Mouse (Mus musculus) stomach, embryonic 14.5 days (tissue): ENCODE measurements around the gene Klhl8. TPM values are rescaled to one million over a fixed set of nuclear protein-coding genes. Genes with fewer than 3 reads are reported as not detected.

Experiments used
- ATAC-seq: fragments of 200-750 bp; cut with Nextera tagmentation; 2 replicates; pipeline ENCODE4 v1.8.0; 2017; ENCODE audit warnings: low read depth, moderate TSS enrichment; ENCODE audit not compliant: insufficient number of reproducible peaks, insufficient read depth, low FRiP score
- H3K27ac ChIP-seq: fragments of 300-500 bp; sonication (generic); 2 replicates; pipeline ENCODE4 v1.5.1; 2014; ENCODE audit warnings: mild to moderate bottlenecking, low read length, moderate library complexity, mixed read lengths
- H3K27me3 ChIP-seq: fragments of 300-500 bp; sonication (generic); 2 replicates; pipeline ENCODE4 v1.6.1; 2014; ENCODE audit warnings: low read length, control low read depth, mixed read lengths; ENCODE audit not compliant: control insufficient read depth, insufficient read depth
- H3K36me3 ChIP-seq: fragments of 300-500 bp; sonication (generic); 2 replicates; pipeline ENCODE4 v1.6.1; 2014; ENCODE audit warnings: mild to moderate bottlenecking, control low read depth, low read length, moderate library complexity, mixed read lengths; ENCODE audit not compliant: control insufficient read depth, insufficient read depth
- H3K4me1 ChIP-seq: fragments of 300-500 bp; sonication (generic); 2 replicates; pipeline ENCODE4 v1.6.1; 2014; ENCODE audit warnings: low read length, control low read depth, mixed read lengths; ENCODE audit not compliant: control insufficient read depth, insufficient read depth
- H3K4me2 ChIP-seq: fragments of 300-500 bp; sonication (generic); replicated peaks from 2 replicates; pipeline ENCODE4 v1.6.1; 2014; ENCODE audit warnings: low read depth, low read length, control low read depth
- H3K4me3 ChIP-seq: fragments of 300-500 bp; sonication (generic); 2 replicates; pipeline ENCODE4 v1.5.1; 2014; ENCODE audit warnings: low read depth, low read length, control low read depth
- H3K9ac ChIP-seq: fragments of 300-500 bp; sonication (generic); replicated peaks from 2 replicates; pipeline ENCODE4 v1.6.1; 2014; ENCODE audit warnings: low read depth, mild to moderate bottlenecking, control low read depth, low read length, moderate library complexity, mixed read lengths
- H3K9me3 ChIP-seq: fragments of 300-500 bp; sonication (generic); 2 replicates; pipeline ENCODE4 v1.6.1; 2016; ENCODE audit warnings: low read depth, low read length, control low read depth; ENCODE audit not compliant: control insufficient read depth
- WGBS: fragments of 180-500 bp; shearing (Covaris S2); extraction: QIAGEN DNeasy Blood & Tissue Kit; methylation state at CpG from one replicate; pipeline ENCODE4 v1.1.7; 2014; 5-methylcytosine and 5-hydroxymethylcytosine counted together
- polyA plus RNA-seq: library from polyadenylated mRNA; unstranded; fragments of >200 nt; fragmentation: Nextera tagmentation; extraction: Ambion mirVana; gene quantifications from 2 replicates; pipeline ENCODE4 v1.2.1, GENCODE M21; 2014

Gene Klhl8
- polyA plus RNA-seq, 1 experiment from 2014 or later = 15.0 TPM

GRCm38 (mm10) chr5:103817754-103818153 lies 93.3 kb downstream of the Klhl8 start:
- Histone ChIP-seq H3K36me3 (no peaks in the 10 kb centered on the region), H3K4me1 (0 out of 2 replicates have a peak, but pooled peaks cover 4% of the 10 kb centered on the region), H3K4me2 (no peak overlapping the region), H3K9ac (no peak overlapping the region), H3K4me3 (no peak overlapping the region), H3K27me3 (no peaks in the 10 kb centered on the region), H3K27ac (no peak overlapping the region), H3K9me3 (no peaks in the 10 kb centered on the region)
- 27% methylated on average over 1 of the region's 1 CpGs for WGBS
- 0 out of 2 replicates have a peak, but pooled peaks have one; percentile 5 for ATAC-seq

DNA sequence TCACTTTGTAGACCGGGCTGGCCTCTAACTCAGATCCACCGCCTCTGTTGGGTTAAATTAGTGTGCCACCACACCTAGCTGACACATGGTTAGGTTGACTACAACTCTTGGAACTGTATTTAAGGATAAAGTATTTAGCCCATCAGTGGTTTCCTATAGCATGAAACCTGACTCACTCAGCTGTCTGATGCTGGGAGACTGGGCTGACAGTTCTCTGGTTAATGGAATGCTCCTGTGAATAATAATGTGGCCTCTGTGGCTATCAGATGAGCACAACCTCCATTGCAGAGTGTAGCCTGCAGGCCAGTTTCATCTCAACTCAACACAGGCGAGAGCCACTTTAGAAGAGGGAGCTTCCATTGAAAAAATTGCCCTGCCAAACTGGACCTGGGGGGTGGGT lies 94.3 kb downstream of the Klhl8 start:
- Histone ChIP-seq H3K4me1 (0 out of 2 replicates have a peak, but pooled peaks cover 4% of the 10 kb centered on the region), H3K9ac (no peak overlapping the region), H3K9me3 (no peaks in the 10 kb centered on the region), H3K4me2 (no peak overlapping the region), H3K27ac (no peak overlapping the region), H3K4me3 (no peak overlapping the region), H3K36me3 (no peaks in the 10 kb centered on the region), H3K27me3 (no peaks in the 10 kb centered on the region)
- ATAC-seq = no peak
- WGBS = 92% methylated on average over 3 of the region's 3 CpGs

- no peak overlapping the region for H3K27ac ChIP-seq
- no peak for ATAC-seq
Measured at GRCm38 (mm10) chr5:103815249-103815617, 95.8 kb downstream of the Klhl8 start.

GRCm38 (mm10) chr5:103814551-103815248 lies 96.4 kb downstream of the Klhl8 start:
- no peak overlapping the region for H3K4me3 ChIP-seq
- no peaks in the 10 kb centered on the region for H3K36me3 ChIP-seq
- H3K27ac ChIP-seq = no peak overlapping the region
- no peaks in the 10 kb centered on the region for H3K27me3 ChIP-seq
- no peaks in the 10 kb centered on the region for H3K9me3 ChIP-seq
- H3K4me2 ChIP-seq = no peak overlapping the region
- H3K9ac ChIP-seq = no peak overlapping the region
- 46% methylated on average over 16 of the region's 16 CpGs for whole genome bisulfite sequencing
- 0 out of 2 replicates have a peak, but pooled peaks cover 4% of the 10 kb centered on the region for H3K4me1 ChIP-seq
- no peak for ATAC-seq

More at GRCm38 (mm10) chr5:103815249-103815617, 95.8 kb downstream of the Klhl8 start:
- Histone ChIP-seq H3K4me1 (0 out of 2 replicates have a peak, but pooled peaks cover 4% of the 10 kb centered on the region), H3K27me3 (no peaks in the 10 kb centered on the region), H3K9ac (no peak overlapping the region), H3K9me3 (no peaks in the 10 kb centered on the region), H3K4me3 (no peak overlapping the region), H3K4me2 (no peak overlapping the region), H3K36me3 (no peaks in the 10 kb centered on the region)
- WGBS = 36% methylated on average over 4 of the region's 4 CpGs

DNA sequence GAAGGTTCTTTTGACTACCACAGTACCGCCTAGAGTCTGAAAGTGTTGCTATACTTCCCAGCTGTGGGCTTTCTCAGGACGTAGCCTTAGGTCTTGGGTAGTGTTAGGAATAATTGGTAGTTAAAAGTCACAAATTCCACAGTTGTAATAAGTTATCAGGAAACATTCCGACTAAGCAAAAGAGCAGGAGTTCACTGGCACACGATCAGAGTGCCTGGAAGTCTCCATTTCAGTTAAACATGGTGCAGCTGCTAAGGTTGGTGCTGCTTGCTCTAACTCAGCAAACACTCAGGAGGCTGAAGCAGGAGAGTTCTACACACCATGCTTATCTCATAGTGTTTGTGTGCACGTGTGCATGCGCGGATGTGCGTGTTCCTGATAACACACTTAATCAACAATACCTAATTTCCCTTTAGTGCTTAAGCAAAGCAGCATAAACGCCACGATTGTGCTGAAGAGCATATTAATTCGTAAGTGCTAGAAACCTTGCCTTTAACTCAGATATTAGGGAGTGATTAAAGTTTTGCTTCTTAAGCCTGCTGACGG lies 97.0 kb downstream of the Klhl8 start:
- Histone ChIP-seq H3K36me3 (no peaks in the 10 kb centered on the region), H3K4me2 (no peak overlapping the region), H3K4me3 (no peak overlapping the region), H3K9me3 (no peaks in the 10 kb centered on the region), H3K4me1 (0 out of 2 replicates have a peak, but pooled peaks cover 4% of the 10 kb centered on the region), H3K9ac (no peak overlapping the region), H3K27me3 (no peaks in the 10 kb centered on the region), H3K27ac (no peak overlapping the region)
- WGBS = 79% methylated on average over 12 of the region's 12 CpGs
- no peak for ATAC-seq

DNA sequence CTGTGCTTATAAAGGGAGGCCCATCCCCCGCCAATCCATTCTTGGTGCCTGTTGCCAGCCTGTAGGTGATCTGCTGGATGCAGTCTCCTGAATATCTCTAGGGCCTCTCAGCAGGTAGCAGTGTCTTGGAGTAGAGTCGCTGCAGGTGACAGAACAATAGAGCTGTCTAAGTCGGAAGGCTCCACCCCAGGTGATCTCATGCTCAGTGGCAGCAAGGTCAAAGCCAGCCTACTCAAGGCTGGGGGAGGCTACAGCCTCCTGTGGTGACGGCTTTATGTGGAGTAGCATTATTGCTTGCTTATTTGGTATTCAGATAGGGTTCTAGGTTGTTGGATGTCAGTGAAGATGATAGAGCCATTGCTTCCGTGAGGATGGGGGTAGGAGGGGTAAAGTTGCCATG lies 97.8 kb downstream of the Klhl8 start:
- Histone ChIP-seq H3K27me3 (no peaks in the 10 kb centered on the region), H3K27ac (no peak overlapping the region), H3K9me3 (no peaks in the 10 kb centered on the region), H3K36me3 (no peaks in the 10 kb centered on the region), H3K9ac (no peak overlapping the region), H3K4me3 (no peak overlapping the region), H3K4me1 (0 out of 2 replicates have a peak, but pooled peaks cover 4% of the 10 kb centered on the region), H3K4me2 (no peak overlapping the region)
- 71% methylated on average over 5 of the region's 5 CpGs for WGBS
- ATAC-seq = no peak

Other genes starting within 250 kb of the Klhl8 start
- 5.9 and 6.8 TPM in 2 replicates for gene Aff1, start 218.9 kb downstream of the Klhl8 start, polyA plus RNA-seq
- gene Hsd17b13, start 66.2 kb upstream of the Klhl8 start, polyA plus RNA-seq = 0.38 and 0.39 TPM in 2 replicates
- 5.9 and 8.2 TPM in 2 replicates for gene Hsd17b11, start 110.7 kb upstream of the Klhl8 start, polyA plus RNA-seq
- gene Nudt9, start 135.0 kb upstream of the Klhl8 start, polyA plus RNA-seq = 54.8 and 56.9 TPM in 2 replicates
- 1.3 TPM in 1 of 2 replicates, not detected in the other for gene Gm17660, start 166.3 kb upstream of the Klhl8 start, polyA plus RNA-seq
- gene Sparcl1, start 202.5 kb upstream of the Klhl8 start, polyA plus RNA-seq = 300 and 320 TPM in 2 replicates